Mouse (Mus musculus): Measurements from ENCODE around the gene Rbp1.

- no peak for TF ChIP-seq CTCF (IDR thresholded peaks at IDR 0.05)
- no peak for TF ChIP-seq EP300 (IDR thresholded peaks at IDR 0.05; ENCODE audit: insufficient read depth, low read depth, low read length)
- TF ChIP-seq POLR2A (IDR thresholded peaks at IDR 0.05; ENCODE audit: insufficient read depth, low read depth, low read length): no peak
Measured at GRCm38 (mm10) chr9:98485020-98485419, 62.3 kb downstream of the Rbp1 start.

Data from heart, adult 2 months (tissue).